Mouse (Mus musculus): ENCODE measurements around the gene Disc1.

The Disc1 gene

DNA sequence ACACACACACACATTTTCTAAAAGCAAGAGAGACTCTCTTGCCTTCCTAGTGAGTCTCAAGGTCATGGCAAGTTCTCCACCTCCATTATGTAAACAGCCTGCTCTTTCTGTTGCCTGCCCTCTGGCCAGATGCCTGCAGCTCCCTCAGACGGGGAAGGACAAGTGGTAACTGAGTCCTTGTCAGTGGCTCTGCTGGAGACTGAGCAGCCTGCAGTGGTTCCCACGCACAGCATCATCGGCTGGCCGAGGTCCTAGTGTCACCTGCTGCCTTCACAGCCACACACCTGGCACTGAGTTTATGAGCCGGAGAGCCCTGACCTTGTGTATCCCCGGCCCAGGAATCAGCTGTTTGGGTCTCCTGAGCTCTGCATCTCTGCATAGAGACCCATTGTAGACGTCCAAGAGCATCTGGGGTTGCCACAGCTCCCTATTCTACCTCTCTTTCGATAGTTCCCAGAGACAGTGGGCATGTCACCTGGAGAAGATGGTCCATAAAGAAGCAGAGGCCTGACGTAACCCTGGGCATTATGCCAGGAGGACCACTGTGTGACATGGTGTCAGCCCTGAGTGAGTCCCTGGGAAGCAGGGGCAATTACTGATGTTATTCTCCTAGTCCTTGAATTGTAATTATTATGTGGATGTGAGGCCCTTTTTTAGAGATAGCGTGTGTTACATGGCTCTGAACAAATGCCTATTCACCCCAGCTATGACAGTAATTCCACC, 169.2 kb downstream of the Disc1 start:
- DNase-seq (ENCODE audit: low spot score), result no peak

DNA sequence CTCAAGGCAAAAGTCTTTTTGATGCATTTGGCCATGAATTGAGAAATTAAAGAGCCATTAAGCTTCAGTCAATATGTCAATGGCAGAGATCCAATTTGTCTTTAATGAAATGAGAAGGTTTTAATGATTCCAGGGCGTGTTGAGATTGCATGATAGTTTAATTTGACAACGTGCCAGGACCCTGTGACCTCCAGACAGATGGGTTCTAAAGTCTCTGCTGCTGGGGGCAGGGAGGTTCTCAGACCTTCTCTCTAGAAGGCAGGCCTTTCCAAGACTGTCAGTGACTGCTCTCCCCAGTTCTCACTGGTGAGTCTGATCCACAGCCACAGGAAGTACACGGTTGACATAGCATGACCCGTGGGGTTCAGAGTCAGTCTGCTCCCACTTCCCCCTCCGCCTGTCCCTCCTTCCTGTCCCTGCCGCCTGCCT, 170.3 kb downstream of the Disc1 start:
- no peak for DNase-seq (ENCODE audit: low spot score)

DNA sequence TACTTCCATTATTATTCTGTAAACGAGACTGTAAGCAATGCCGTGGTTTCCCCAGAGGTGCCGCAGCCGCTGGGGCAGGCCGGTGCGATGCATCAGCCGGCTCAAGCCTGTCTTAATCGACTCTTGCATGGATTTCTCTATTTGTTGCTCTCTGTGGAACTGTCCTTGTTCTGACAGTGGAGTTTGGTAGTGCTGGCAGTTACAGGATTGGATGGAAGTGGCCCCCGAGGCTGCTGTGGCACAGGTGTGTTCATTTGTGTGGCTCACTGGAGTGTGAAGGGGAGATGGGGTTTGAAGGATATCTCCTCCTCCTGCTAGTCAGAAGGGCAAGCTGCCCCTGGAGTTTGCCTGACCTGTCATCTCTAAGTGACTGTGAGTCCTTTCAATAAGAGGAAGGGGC, 171.3 kb downstream of the Disc1 start:
- no peak for DNase-seq (ENCODE audit: low spot score)

DNA sequence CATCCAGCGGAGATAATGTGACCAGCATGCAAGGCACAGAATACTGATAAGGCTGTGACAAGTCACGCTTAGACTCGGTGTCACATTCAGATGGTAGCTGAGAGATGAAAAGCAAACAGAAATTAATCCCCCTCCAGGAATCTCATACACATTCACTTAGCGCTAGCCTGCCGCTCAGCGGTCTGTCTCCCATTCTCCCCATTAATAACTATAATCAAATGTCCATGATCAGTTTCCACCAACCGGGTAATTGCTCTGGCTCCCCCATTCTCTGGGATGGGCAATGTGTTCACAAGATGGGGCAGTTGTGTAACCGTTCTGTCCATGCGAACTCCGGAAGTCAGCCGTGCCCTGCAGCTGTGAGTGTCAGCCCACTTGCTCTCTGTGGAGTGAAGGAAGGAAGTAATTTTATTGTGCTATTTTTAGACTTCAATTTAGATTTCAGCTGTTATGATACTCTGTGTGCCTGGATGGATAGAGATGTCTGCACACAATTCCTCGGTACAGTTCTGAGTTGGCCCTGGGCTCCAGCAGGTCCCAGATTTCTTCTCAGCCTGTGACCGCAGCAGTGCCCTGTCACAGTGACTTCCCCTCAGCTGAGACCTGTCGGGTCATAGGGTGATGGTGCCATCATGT, 173.1 kb downstream of the Disc1 start:
- no peak for DNase-seq (ENCODE audit: low spot score)

DNA sequence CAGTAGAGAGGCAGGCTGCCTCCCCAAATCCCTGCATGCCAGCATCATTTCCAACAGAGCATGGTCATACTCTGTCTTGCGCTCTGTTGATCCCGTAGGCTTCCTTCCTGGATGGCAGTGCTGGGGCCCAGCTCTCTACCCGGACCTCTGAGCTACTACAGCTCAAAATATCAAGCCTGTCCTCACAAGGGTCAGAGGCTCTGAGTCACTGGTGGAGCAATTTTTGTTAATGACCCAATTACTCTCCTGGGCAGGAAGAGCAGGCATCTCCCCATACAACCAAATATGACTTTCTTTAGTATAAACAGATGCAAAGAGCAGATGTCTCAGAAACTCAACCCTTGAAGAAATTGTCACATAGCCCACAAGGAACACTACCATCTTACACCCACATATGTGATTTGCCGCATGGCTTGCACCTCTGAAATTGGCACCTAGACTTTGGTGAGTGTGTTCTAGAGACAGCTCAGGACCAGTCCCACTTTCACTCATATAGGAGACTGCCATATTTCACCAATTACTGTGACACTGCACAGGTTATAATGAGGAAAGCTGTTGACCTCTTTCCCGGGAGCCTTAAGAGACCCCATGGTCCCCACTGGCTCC, 176.6 kb downstream of the Disc1 start:
- DNase-seq (ENCODE audit: low spot score), result no peak

DNA sequence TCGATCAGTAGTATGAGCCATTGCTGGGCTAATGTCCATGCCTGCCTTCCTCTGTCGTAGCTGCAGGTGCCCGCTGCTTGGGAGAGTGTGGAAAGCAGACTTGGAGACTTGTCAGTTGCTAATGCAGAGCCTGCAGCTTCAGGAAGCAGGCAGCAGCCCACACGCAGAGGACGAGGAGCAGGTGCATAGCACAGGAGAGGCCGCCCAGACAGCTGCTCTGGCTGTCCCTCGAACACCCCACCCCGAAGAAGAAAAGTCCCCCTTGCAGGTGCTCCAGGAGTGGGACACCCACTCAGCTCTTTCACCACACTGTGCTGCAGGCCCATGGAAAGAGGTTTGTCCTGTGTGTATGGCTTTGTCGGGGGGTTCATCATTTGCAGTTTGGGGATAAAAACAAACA, 178.7 kb downstream of the Disc1 start:
- DNase-seq (ENCODE audit: low spot score), result no peak

DNA sequence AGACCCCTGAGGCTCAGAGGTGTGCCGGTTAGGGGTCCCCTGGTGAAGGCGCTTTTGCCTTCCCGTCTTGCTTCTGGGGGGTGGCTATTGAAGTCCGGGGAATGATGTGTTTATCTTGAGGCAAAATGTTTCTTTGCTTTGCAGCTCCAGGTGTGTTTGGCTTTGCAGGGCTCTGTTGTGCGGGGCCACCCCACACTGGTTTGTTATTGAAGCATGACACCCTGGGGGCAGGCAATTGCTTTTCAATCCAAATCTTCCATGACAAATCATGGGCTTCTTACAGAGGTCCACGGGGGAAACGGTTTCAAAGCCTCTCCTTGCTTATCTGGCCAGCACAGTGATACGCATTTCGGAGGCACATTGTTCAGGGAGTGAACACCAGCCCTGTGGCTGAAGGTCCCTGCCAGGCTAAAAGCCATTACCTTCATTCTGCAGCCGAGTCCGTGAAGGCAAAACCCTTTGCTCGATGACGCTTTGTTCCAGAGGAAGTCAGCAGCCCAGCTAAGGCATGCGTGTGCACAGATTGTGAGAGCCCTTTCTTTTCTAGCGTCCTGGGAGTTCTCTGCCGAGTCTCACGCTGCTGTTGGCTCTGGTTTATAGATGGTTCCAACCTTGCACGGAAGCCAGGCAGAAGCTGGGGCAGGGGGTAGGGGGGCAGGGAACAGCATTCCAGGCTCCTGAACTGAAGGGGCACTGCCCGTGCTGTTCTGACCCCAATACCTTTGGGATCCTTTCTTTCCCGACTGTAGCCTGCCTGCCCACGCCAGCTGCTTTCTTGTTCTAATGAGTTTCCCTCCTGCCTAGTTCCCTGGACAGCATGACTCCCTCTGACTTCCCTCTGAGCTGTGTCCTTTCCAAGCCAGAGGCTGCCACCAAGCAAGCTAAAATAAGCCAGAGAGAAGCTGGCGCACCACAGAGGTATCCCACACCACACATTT, 182.2 kb downstream of the Disc1 start:
- no peak for DNase-seq (ENCODE audit: low spot score)

DNA sequence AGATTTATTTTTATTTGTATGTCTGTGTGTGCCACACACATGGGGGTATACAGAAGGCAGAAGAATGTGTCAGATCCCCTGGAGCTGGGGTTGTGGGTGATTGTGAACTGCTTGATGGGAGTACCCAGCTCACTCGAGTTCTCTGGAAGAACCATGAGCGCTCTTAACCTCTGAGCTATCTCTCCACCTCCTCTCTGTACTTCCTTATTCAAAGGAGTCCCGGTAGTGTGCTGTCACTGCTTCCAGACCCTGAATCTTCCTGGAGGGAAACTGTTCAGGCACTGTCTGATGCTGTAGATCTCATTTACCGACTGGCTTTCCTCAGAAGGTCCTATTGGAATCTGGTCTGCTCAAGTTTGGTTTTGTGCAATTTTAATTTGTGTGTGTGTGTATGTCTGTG, 186.8 kb downstream of the Disc1 start:
- no peak for DNase-seq (ENCODE audit: low spot score)

DNA sequence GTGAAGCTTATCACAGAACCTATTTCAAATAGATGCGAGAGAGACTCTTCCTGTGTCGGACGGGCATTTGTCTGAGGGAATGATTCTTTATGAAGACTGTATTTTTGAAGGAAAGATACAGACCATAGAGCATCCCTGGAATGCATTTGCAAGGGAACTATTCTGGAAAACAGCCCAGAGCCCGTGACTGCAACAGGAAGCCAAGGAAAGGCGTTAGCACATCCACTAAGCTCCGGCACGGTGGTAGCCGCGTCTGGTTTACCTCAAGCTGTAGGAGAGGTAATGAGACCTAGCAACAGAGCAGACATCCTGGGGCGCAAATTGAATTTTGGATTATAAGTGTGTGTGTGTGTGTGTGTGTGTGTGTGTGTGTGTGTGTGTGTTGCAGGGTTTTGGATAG, 188.4 kb downstream of the Disc1 start:
- no peak for DNase-seq (ENCODE audit: low spot score)

DNA sequence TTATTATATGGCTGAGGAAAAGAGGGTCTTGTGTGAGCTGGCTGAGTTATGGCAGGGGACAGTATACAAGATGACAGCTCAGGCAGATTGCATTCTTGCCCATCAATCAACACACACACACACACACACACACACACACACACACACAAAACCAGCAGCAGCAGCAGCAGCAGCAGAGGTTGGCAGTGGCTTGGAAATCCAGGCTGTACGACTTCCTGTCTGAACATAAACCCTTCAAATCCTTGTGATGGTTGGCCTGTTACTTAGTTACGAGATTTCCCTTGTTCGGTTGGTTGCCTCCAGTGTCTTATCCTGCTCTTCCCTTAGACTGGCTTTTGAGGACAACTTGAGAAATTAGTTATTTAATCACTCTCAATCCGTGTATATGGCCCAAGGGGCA, 188.9 kb downstream of the Disc1 start:
- DNase-seq (ENCODE audit: low spot score), result no peak

DNA sequence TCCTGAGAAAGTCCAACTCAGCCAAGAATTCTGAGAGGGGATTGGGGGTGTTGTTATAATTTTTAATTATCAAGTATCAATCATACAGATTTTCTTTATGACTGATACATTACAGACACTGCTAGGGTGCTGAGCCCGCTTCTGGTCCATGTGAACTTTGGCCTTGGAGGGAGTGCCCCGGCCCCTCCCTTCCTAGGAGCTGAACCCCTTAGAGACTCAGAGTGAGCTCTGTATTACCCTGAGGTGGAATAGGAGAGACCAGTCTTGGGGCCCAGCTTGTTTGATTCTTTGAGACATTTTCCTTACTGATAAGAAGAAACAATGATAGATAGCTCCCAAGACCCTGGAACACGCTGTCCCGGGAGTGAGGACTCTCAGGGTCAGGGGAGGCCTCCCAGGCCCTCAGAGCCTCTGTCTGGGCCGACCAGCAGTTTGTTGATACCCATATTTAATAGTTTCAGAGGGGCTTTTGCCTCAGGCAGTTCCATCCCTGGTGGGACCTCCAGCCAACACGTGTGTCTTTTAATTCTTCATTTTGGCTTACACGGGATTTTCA, 192.8 kb downstream of the Disc1 start:
- DNase-seq (ENCODE audit: low spot score), result no peak

DNA sequence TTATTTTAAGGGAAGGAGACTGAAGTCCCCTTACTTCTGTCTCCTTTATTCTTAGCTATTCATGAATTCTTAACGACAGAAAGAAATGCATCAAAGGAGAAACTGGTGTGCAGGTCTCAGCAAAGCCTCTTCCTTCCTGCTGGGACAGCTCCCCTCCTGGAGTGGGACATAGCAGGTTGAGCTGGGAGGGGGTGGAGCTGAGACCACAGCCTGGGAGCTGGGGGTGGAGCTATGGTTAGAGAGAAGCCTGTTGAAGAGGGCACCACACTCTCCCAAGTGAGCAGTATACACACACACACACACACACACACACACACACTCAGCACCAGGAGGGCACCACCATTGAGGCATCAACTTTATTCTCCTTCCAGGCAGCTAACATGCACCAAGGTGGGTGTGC, 193.4 kb downstream of the Disc1 start:
- DNase-seq (ENCODE audit: low spot score), result no peak

DNA sequence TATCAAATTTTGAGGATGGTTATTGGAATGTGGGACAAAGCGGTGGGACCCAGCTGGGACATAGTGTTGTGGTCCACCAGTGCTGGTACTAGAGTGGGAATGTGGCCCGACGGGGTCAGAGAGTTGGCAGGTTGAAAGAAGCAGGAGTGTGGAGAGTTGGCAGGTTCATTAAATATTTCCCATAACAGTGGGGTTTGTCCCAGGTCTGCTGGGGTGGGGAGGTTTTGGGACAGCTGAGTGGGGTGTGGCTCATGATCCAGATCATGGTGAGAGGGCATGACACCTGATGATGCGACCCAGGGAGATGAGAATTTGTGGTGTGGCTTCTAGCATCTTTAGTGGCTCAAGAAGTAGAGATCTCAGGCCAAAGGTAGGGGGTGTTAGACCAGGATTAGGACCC, 199.0 kb downstream of the Disc1 start:
- no peak for DNase-seq (ENCODE audit: low spot score)

DNA sequence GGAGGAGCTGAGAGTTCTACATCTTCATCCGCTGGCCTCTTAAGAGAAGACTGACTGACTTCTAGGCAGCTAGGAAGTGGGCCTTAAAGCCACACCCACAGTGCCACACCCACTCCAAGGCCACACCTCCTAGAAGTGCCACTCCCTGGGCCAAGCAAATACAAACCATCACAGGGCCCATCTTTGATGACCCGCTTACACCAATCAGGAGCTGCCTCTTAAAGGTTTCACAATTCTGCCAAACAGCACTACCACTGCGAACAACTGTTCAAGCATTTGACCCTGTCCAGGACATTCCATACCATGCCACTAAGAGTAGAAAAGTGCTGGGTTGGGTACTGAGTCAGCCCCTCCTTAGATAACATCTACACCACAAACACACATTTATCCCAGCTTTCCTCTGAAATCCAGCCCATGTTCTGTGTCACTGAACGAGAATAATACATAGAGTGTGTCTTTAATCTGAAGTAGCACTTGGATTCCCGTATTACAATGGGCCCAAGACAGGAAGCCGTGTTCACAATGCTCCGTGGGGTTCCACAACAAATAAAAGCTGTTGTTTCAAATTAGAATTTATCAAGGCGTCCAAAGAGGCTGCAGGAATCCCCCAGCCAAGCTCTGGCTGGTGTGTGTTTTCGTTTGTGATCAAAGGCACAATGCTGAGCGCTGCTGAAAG, 199.6 kb downstream of the Disc1 start:
- peak; percentile 25 for DNase-seq (ENCODE audit: low spot score)

DNA sequence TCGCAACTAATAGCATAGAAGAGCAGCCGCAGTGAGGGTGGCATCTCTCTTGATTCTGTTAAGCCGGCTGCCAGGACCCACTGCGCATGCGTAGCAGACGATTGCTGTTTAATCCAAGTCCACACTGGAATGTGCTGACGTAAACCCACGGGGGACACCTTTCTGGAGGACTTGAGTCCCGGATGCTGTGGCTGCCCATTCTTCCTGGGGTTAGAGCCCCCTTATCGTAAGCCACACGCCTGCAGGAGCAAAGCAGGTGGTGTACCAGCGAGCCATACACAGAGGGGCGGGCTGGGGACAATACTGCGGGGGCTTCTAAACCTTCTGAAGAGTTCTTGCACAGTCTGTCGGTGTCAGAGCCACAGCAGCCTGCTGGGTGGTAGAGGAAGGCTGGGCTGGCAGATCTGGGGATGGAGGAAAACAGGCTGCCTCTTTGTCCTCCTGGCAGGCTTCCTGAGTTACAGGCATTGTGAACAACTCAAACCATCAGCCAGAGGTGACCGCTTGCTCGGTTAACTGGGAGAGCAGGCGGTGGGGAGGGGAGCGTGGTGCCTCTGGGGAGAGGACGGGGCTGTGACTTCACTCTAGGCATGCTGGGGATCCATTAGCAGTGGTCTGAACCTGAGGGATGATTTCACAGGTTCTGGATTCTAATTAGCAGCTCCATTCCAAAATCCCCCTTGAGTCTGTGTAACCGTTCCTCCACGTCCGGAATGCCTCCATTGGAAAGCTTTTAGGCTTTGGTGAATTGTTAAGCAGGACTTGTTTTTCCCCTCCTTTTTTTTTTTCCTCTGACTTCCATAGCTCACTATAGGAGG, 200.4 kb downstream of the Disc1 start:
- peak; percentile 4 for DNase-seq (ENCODE audit: low spot score)

DNA sequence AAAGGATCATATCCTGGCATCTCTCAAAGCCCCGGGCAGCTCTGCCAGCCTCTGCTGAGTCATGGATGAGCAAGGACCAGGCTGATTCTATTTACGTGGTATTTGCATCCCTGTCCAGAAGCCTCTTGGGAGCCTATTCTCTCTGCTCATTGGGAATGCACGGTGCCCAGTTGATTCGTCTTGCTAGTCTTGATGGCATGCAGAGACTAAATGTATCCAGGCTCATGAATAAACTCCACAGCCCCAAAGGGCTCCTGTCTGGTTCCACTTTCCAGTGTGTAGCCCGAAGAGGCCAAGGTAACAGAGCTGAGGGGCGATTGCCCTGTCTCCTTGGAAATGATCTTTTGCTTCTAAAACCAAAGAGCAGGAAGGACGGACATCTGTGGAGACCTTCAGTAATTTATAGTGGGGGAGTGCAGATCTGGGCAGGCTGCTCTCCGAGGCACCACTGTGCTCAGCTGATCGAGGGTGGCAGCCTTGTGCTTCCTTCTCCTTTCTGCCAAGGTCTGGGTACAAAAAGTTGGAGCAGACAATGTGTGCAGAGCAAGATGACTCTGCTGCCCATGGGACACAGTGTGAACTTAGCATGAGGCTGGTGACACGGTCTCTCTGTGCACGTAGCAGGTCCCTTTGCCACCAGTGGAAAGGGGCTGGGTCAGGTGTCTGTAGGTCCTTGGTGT, 201.2 kb downstream of the Disc1 start:
- no peak for DNase-seq (ENCODE audit: low spot score)

DNA sequence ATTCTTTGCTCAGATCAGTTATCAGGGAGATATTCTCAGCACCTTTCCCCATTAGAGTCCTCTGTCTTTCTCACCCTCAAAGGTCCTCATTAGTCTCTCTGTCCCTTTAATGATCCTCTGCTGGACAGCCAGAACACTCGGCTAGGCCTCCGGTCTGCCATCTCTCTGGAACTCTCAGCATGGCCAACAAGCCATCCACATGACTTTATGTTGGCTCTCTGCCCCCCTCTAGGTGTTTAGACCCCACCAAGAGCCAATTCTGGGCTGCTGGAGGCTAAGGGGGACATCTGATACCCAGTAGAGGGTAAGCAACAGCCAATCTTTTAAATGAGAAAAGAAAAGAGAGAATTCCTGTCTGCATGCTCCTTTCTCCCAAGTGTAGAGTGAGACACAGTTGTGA, 203.7 kb downstream of the Disc1 start:
- no peak for DNase-seq (ENCODE audit: low spot score)

DNA sequence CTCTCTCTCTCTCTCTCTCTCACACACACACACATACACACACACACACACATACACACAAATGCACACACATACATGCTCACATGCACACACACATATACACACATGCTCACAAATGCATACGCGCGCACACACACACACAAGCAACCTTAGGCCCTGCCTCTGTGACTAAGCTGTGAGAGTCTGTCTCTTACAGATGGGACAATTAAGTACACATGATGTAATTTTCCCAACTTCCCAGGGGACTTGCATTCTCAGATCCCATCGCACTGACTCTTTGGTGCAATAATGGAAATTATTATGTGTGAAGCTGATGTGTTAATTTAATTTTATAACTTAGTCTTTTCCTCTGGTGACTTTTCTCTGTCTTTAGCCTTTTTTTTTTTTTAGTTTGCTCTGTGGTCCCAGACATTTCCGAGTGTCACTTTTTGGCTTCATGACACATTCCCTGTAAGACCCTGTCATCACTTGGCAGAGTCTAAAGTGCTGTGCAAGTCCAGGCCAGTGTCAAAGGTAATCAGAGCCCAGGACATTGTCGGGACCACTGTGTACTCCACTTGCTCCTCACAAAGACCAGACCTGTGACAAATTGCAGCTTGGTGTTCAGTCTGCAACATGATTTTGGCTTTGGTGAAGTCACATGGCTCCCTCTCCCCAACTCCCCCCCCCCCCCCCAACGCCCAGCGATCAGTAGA, 205.0 kb downstream of the Disc1 start:
- no peak for DNase-seq (ENCODE audit: low spot score)

DNA sequence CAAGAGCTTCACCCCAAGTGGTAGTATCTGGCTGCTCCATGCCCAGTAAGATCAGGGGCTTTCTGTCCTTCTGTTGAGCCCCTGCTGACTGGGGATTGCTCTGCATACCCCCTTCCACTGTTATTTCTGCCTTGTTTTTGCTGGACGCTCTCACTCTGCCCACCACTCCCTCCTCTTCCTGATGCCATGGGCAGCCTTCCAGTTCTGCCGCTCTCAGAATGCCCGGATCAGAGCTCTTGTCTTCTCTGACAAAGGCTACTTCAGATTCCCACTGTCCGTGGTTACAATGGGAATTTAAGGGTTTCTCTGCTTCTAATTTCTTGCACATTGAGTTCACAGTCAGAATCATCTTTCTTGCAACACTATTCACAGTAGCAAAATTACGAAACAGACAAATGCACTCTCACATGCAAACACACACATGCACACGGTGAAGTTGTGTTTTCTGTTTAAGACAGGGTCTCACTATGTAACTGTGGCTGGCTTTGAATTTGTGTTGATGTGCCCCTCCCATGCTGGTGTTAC, 214.2 kb downstream of the Disc1 start:
- DNase-seq (ENCODE audit: low spot score), result no peak
